Mouse (Mus musculus) kidney, adult 2 months (tissue): ENCODE measurements at regions not wholly inside any gene's neighbourhood (a gene's known extent, or its start where the extent isn't known, plus 50 kb on each side); places are given as distances from the start of the nearest gene placed in this dataset.

ENCODE experiments used
- CTCF ChIP-seq: fragments of 200-500 bp; conservative IDR thresholded peaks from 2 replicates; pipeline ENCODE4 v1.5.1; 2011; ENCODE audit warnings: low read depth, mild to moderate bottlenecking, control low read depth, low read length, moderate library complexity, mixed read lengths; ENCODE audit not compliant: insufficient read depth, insufficient read length
- POLR2A ChIP-seq: fragments of 200-500 bp; IDR thresholded peaks from one replicate; pipeline ENCODE4 v1.6.1; 2011; ENCODE audit warnings: low read depth, low read length, control low read depth

GRCm38 (mm10) chr17:50419966-50420365 lies 89.2 kb upstream of the Plcl2 start:
- TF ChIP-seq CTCF (no peak), POLR2A (no peak)
